Mouse (Mus musculus) brain, embryonic 18.5 days (tissue): Measurements from ENCODE around the gene Rpl27a.

Source experiments
- DNase-seq: peaks from one replicate; pipeline ENCODE4 v3.0.0-alpha.2; 2012; ENCODE audit warnings: low read depth, low spot score

Rpl27a gene

DNA sequence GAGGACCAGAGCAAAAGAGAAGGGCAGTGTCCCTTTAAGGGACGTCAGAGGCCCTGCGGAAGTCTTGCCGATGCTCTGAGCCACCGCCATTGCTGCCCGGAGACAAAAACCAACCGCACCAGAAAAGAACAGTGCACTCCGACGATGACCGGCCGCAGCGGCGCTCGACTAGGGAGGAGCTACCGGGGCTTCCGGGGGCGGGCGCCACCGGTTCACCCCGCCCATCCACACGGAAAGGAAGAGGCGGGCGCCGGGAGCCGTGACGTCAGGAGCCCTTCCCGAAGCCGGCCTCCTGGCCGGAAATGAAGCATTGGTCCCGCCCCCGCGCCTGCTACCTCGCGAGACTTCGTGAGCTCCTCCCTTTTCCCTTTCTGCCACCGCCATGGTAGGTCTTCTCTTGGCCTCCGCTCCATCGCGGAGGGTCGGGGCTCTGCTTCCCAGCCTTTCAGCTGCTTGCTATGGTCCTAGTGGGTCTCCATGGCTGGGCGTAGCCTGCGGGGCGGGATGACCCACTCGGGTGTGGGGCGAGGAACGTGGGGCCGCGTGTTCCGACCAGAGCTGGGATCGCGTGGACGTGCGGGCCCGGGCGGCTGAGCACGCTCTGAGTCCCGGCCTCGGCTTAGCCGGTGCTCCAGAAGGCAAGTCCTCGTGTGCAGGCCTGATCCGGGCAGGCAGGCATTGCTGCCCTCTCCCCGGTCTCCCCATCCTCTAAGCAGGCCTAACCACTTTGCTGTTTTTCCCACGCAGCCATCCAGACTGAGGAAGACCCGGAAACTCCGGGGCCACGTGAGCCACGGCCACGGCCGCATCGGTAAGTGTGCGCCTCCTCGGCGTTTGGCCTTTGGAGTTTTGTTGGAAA is at the start of gene Rpl27a:
TSS of gene Rpl27a (plus strand) at position 310 of the 859 bp plus-strand sequence.
- DNase-seq, result peak; percentile 95

DNA sequence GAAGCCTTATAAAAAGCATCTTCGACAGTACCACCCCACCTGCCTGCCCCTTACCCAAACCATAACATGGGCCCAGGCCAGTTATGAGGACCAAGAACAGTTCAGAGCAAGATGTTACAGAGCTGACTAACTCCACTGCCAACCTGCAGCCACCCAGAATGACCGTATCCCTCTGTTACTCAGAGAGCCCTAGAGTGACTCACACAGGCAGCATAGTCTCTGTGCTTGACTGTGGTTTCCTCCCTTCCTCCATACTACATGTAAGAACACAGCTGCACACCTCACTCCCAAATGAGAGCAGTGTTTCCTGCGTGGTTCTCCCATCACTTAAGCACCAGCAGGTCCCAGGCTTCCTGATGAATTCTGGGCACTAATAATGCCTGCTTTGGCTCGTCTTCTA is 48.2 kb upstream of the Rpl27a start:
- no peak for DNase-seq

DNA sequence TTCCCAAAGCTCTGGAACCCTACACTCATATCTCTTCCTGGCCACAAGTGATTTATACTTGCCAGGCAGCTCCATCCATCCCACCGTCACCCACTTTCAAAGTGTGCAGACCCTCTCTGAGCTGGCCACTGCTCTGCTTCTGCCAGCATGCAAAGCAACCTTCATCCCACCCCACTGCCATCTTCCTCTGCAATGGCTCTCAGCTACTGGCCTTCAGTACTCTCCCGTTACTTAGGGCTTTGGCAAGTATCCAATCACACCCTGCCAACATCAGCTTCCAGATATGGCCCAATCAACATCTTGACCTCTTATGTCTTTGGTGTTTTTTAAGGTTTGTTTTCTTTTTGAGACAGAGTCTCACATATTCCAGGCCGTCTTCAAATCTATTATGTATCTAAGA is 41.0 kb upstream of the Rpl27a start:
- no peak for DNase-seq

DNA sequence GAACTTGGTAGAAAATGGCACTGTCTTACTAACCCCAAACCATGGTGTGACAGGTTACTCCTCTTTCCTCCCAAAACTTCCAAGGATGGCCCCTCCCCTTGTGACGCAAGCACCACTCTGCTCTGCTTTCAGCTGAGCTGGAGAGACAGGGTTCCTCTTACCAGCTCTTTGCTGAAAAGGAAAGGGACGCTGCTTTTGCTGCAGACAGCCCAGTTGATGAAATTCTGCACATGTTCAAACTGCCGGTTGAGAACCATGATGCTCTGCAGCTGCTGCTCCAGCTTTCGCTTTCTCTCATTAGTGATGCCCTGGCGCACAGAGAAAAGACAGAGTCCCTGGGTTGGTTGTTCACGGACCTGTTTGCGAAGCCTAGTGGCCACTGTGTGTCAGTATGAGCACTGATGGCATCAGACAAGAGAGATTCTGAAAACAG is 38.2 kb upstream of the Rpl27a start:
- no peak for DNase-seq

DNA sequence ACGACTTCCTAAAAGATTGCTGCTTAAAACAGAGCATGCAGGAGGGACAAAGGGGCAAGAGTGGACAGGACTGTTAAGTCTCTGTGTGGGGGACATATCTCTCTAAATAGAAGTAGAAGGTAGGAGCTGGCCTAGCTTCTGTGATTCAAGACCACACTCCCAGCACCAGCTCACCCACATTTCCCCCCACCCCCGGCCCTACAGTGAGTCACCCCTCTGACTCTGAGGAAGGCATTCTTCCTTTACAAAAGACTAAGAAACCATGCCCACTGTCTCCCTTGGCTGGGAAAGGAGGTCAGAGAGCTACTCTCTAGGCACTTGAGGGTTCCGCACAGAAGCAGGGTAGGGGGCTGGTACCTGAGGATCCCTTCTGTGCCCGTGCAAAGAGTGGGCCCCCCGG is 34.7 kb upstream of the Rpl27a start:
- no peak for DNase-seq

DNA sequence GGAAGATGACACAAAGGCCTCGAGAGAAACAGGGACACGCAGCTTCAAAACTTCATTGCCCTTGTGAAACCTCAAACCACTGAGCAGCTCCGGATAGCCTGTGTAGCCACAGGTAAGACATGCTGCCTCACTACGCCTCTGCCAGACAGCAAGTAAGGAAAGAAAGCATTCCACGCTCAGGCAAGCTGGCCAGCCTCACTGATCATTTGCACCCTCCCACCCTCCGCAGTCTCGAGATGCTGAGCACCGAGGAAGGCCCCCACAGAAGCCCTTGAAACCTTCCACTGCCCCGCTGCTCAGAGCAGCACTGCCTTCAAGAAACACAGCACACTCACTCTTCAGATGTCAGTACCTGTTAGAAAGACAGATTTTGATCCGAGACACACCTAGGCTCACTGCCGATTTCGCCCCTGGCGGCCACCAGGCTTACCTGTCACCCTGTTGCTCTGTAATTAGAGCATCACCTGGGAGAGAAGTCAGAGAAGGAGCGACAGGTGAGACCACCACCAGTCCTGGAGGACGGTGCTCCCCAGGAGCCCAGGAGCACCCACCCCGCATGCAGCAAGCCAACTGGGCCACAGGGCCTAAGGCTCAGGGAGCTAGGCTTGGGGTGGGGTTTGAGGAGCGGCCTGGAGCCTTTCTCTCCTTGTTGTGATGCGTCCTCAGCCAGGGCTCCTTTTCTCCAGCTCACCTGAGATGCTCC is 26.2 kb upstream of the Rpl27a start:
- DNase-seq, result no peak

DNA sequence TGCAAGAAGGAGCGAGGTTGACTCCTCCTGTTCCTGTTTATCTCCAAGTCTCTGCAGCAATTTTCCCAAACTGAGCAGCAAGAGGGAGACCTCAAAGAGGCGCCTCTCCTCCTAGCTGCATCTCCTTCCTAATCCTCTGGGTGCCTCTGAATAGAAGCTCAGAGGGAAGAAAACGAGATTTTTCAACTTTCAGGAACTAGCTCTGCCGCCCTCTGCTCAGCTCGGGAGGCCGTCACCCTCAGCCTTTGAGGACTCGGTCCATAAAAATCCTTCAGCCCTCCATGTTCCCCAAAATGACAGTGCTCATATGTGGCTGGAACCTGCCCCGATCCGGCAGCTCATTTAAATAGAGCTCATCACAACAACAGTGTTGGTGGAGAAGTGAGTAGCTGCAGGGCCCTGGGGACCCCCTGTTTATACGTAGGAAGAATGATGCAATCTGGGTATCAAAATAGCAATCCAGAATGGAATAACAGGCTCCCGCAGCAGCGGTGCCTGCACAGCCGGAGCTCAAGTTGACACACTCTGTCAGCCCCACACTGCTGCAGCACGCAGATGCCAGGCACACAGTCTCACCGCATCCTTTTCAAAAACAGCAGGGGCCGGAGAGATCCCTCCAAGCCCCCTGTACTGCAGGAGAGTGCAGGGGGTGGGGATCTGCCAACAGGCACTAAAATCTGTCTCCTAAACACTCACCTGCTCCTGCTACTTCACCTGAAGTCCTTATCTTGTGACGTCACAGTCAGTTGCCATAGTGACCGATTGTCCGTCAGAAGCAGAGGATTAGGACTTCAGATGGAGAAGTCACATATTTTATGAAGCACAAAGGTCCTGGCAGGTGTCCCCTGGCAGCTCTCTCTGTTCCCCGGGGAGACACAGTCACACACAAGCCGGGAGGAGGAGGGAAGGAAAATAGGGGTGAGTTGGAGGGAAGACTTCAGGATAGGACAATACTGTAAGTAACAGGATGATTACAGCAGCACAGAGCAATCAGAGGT is 25.3 kb upstream of the Rpl27a start:
- no peak for DNase-seq

DNA sequence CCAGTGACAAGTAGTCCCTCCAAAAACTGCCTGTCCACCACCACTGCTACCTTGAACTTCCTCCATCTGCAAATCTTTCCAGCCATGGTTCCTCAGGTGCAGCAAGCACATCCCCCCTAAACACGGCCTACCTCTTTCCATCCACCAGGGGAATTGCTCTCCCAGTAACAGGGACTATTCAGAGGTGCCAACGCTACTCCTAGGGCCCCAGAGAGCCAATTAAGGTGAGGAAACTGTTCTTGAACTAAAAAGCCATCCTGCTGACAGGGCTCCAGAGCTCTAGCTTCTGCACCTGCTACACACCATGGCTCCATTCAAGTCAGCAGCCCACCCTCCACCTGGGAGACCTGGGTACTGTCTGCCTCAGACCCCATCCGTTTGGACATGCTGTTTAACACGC is 21.4 kb upstream of the Rpl27a start:
- DNase-seq, result no peak

DNA sequence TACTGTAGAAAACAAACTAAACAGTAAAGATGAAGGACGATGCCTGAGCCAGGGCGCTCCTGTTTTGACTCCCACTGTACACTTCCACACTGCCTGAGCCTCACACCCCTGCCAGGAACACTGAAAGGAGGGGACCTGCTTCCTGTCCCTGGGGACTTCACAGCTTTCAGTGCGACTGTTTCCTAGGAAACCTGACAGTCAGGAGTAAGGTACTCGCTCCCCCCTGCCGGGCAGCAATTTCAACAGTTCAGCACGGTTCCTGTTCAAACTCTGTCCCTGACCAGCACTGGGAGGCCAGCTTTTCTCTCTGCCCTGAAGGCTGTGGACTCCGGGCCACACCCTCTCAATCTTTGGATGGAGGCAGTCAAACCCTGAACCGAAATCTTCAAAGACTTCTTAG is 11.8 kb upstream of the Rpl27a start:
- DNase-seq, result no peak

DNA sequence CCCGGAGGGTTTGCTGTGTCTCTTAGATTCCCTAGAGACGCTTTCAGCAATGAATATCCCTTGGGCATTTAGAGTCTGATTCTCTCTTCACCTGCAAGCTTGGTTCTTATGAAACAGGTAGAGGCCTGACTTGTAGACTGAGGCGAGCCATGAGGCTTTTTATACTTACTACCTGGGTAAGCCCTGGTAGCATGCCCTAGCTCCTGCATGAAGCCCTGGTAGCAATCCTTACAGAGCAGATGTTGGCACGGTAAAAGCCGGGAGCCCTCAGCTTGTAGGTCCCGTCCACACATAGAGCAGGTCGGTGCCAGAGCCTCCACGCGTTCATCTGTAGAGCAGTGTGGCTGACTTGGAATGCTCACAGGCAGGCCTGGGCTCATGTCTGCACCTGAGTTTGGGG is 11.4 kb upstream of the Rpl27a start:
- DNase-seq, result no peak

DNA sequence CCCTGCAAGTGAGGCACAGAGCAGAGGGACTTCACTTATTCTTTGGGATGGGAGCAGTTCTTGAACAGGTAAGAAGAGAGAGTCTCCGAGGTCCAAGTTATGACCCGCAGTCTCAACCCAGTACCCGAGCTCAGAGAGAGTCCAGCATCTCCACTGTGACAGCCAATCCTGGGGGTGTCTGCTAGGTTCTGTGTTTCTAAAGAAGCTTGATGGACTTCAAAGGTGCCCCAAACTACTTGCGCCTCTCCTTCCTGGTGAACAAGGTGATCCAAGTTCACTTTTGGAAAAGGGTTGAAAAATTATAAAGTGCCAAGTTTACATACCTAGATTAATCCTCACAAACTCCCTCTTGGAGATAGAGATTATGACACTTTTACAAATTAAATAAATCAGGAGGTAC is 10.9 kb upstream of the Rpl27a start, which contains the start of gene Trim66:
TSS of gene Trim66 (minus strand) at position 101 of the 400 bp plus-strand sequence.
- DNase-seq, result no peak

DNA sequence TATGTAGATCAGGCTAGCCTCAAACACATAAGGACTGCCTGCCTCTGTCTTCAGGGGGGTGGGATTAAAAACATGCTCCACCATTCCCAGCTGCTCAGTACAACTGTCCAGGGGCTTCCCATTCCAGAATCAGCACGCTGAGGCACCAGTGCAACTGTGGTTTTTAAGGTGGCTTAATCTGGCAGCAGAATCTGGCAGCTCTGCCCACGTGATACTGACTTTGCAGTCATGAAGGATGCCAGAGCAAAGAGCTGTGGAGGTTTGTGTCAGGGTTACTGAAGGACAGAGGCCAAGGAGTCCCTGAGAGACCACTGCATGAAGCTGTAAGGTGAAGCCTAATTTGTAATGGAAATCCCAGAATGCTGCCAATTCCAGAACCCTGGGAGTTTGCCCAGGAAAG is 8.1 kb upstream of the Rpl27a start:
- no peak for DNase-seq

DNA sequence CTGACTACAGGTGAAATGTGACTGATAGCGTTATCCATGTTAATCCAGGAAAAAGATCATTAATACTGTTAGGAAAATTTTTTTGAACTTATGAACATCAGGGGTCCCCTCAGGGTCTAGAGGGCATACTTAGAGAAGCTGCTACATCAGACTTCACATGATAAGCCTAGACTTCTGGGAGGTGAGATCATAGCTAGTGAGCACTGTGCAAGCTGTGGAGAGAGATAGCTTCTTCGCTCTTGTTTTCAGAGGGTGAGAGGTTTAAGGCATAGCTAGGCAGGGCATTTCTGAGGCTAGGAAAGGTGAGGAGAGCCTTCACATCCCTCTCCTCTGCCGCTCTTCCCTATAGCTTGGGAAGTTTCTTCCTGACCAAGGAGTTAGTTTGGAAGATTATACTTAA is 7.1 kb upstream of the Rpl27a start:
- no peak for DNase-seq

DNA sequence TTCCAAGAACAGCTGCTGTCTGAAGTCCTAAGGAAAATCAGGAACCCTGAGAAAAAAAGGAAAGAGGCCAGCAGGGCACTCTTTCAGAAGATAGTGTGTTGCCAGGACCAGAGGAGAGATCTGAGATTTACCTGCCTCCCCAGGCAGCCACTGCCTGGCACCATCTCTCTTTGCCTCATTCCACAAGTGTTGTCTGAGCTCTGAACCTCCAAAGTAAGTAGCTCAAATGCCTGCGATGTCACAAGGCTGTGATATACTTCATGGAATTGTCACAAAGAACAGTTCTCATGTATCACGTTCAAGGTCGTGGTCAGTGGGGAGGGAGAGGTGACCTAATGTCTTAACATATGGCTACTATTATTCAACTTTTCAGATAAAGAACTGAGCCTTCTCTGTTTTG is 2.4 kb upstream of the Rpl27a start:
- DNase-seq, result no peak

DNA sequence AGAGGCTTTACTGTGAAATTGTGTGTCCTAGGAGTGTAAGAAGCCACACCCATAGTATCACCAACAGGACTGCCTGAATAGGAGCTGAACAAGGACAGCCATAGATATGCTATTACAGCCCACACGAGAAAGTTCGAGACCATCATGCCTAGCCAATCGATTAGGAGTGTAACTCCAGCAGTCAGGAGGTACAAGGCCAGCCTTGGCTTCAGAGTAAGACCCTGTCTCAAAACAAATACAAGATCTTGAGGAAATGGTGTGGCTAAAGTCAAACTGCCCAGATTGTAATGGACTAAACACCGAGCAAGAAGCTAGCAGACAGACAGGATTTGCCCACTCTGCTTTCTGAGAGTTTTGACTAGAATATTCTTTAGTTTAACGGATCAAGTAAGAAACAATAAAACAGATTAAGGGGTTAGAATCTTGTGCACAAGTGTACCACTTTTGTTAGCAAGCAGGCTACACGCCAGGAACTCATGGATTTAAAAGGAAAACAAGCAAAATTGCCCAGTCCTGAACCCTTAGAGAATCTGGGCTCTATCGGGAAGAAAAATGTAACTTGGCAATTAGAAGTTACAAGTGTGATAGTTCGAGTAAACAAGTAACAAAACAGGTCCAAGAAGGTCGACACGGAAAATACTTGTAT is 788 bp upstream of the Rpl27a start:
- DNase-seq, result no peak

DNA sequence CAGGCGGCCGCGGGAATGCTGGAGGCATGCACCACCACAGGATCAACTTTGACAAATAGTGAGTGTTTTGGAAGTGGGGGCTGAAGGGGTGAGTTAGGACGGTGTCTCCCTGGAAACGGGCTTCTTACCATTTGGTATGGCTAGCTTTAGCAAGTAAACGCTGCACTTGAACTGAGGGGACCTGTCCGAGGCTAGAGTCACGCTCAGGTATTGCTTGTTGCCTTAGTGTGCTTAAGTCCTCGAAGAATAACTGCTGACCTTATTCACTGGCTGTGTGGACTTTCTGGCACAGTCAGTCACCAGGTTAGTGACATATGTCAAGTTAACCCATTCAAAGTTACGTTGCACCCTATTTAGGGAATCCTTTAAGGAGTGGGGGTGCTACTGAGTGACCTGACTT is 989 bp downstream of the Rpl27a start:
- no peak for DNase-seq

DNA sequence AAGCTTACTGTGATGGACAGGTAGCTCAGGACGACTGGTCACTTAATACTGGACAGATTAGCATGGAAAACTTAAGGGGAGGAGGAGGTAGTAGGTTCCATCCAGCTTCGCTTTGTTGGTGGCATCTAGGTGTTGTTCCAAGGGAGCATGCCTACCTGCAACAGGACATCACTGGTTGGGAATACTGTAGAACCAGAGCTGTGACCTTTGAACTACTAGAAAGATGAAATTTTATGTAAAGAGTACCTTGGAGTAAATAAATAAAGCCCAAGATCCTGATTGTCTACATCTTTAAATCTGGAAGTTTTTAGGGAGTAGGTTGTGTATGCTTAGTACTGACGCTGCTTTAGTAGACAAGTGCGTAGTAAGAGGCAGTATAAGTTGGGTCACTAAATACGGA is 3.1 kb downstream of the Rpl27a start:
- DNase-seq, result no peak

DNA sequence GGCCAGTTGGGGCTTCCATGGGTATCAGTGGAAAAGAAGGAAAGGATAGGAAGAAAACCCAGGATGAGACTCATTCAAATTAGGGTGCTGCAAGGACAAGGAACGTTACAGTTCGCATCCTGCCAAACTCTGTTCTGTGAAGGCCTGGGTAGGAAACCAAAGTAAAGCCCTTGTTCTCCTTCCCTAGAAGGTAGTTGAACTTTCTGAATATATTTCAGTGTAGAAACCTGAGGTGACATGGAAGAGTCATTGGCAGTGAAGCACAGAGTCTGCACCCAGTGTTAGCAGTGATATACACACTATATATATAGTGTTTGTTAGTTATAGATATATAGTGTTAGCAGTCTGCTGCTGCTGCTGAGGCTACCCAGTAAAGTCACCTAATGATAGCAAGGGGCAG is 4.4 kb downstream of the Rpl27a start:
- DNase-seq, result no peak

DNA sequence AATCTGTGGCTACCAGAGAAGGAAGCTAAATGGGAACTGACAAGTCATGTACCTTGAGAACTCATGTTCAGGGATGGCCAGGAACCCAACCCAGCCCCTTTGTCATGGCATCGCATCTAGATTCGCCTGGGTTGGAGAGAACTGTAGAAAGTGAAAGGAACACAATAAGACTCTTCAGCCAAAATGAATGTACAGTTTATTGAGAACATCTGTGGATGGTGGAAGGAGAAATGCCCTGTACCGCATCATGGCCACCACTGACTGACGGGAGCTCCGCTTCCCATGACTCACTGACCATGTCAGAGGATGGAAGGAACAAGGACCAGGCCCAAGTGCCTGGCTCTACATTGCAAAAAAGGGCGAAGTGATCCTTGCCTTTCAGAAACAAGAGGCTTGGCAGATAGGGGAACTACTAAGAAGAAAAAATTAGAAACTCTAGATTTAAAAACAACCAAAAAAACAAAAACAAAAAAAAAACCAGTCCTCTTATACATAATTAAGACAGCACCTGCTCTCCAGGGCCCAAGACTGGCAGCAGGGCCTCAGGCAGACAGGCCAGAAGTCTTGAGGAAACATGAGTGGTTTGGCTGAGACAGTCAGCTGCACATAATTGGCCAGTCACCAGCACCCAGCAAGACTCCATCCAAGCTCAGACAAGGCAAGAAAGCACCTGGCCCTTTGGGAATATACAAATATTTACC is 4.9 kb downstream of the Rpl27a start:
- DNase-seq, result no peak

DNA sequence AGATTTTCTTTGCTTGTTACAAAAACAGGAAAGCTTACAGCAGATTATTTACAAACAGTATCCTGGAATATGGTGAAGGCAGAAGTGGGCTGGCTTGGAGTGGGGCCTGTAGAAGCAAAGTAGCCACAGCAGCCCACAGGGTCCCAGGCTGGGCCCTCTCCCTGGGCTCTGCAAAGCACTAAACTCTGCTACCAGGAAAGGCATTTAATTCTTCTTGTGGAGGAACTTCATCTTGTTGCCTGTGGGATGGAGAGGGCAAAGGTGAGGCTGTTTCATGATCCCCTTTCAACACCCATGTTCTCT is 5.4 kb downstream of the Rpl27a start:
- DNase-seq, result no peak

DNA sequence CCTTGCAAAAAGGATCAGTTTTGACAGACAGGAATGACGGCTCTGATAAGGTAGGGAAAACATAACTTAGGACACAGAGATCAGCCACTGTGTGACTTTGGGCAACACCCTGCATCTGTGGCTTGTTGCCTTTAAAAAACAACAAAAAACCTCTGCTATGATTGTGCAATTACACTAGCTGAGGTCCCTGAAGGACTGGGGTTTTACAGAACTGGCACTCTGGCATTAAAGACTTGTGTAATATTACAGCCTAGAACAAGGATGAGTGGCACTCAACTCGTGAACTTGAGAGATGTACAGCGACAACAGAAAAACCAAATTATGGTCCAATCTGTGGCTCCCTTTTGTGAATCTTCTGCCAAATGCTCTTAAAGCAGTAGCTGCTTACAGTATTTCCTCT is 5.8 kb downstream of the Rpl27a start:
- no peak for DNase-seq
